Mouse (Mus musculus) cerebellum, adult 11 months (tissue): ENCODE results near the gene Olfr494.

ENCODE experiments used
- DNase-seq: peaks from one replicate; pipeline ENCODE4 v3.0.0; 2022

Olfr494 gene

GRCm38 (mm10) chr7:108365035-108365434 lies at the start of gene Olfr494:
Gene Olfr494, plus strand, starts transcription at chr7:108365335.
- DNase-seq, result no peak

- no peak for DNase-seq
Measured at GRCm38 (mm10) chr7:108323574-108323973, 41.6 kb upstream of the Olfr494 start, which contains the start of gene Olfr492. Gene Olfr492, minus strand, starts transcription at chr7:108323674.

- no peak for DNase-seq
Measured at GRCm38 (mm10) chr7:108346879-108347278, 18.3 kb upstream of the Olfr494 start, which contains the start of gene Olfr493. Gene Olfr493, minus strand, starts transcription at chr7:108346979.

- no peak for DNase-seq
Measured at GRCm38 (mm10) chr7:108392867-108393266, 27.7 kb downstream of the Olfr494 start, which contains the start of gene Olfr495. Gene Olfr495, plus strand, starts transcription at chr7:108393167.
